Mouse (Mus musculus): ENCODE data around the gene Gm15128. TPM values are rescaled to one million over a fixed set of nuclear protein-coding genes. Genes with fewer than 3 reads are reported as not detected.

The Gm15128 gene
- polyA plus RNA-seq (2017; shearing (Covaris generic)) = not detected

GRCm38 (mm10) chrX:147765691-147766090 is at the start of gene Gm15128:
Gene Gm15128 (plus strand): TSS chrX:147765991.

Other genes starting within 250 kb of the Gm15128 start
- not detected for gene Lrch2, start 211.9 kb upstream of the Gm15128 start, polyA plus RNA-seq (2017; shearing (Covaris generic))
- gene Gm15080, start 227.0 kb downstream of the Gm15128 start, polyA plus RNA-seq (2017; shearing (Covaris generic)) = not detected

All from activated CD4-positive, CD25-positive, alpha-beta regulatory T cell, adult 9 weeks (primary cell).